Mouse (Mus musculus): ENCODE results near the gene Hnrnph3. TPM values are rescaled to one million over a fixed set of nuclear protein-coding genes. Genes with fewer than 3 reads are reported as not detected.

Gene Hnrnph3
- 81.2 TPM for polyA plus RNA-seq (2017; shearing (Covaris generic))

GRCm38 (mm10) chr10:63023749-63024579, at the start of gene Hnrnph3, which contains the start of gene Pbld2:
Gene Hnrnph3 (minus strand): TSS chr10:63024217.
Gene Pbld2 (plus strand): TSS chr10:63024315.

GRCm38 (mm10) chr10:63059862-63060261, 35.8 kb upstream of the Hnrnph3 start, which contains the start of gene Pbld1:
Gene Pbld1 (plus strand): TSS chr10:63060162.

GRCm38 (mm10) chr10:62980039-62980954, 43.7 kb downstream of the Hnrnph3 start, which contains the start of gene Rufy2:
Gene Rufy2 (plus strand): TSS chr10:62980223.

Other genes with a start within 250 kb of the Hnrnph3 start
- gene Ccar1, start 231.9 kb downstream of the Hnrnph3 start, polyA plus RNA-seq (2017; shearing (Covaris generic)), result 149 TPM
- gene Tet1, start 115.2 kb downstream of the Hnrnph3 start, polyA plus RNA-seq (2017; shearing (Covaris generic)), result 10.7 TPM
- 2.1 TPM for gene Slc25a16, start 103.6 kb downstream of the Hnrnph3 start, polyA plus RNA-seq (2017; shearing (Covaris generic))
- gene Dna2, start 77.2 kb downstream of the Hnrnph3 start, polyA plus RNA-seq (2017; shearing (Covaris generic)), result 4.0 TPM
- 43.7 TPM for gene Rufy2, start 44.0 kb downstream of the Hnrnph3 start, polyA plus RNA-seq (2017; shearing (Covaris generic))
- 0.73 TPM for gene Pbld2, start 98 bp upstream of the Hnrnph3 start, polyA plus RNA-seq (2017; shearing (Covaris generic))
- gene Pbld1, start 35.9 kb upstream of the Hnrnph3 start, polyA plus RNA-seq (2017; shearing (Covaris generic)), result 0.12 TPM
- not detected for gene Atoh7, start 75.4 kb upstream of the Hnrnph3 start, polyA plus RNA-seq (2017; shearing (Covaris generic))
- not detected for gene Mypn, start 179.7 kb upstream of the Hnrnph3 start, polyA plus RNA-seq (2017; shearing (Covaris generic))
- 155 TPM for gene Herc4, start 219.6 kb upstream of the Hnrnph3 start, polyA plus RNA-seq (2017; shearing (Covaris generic))

Data from activated CD4-positive, CD25-positive, alpha-beta regulatory T cell, adult 9 weeks (primary cell).